Mouse (Mus musculus) spleen, adult 2 months (tissue): ENCODE measurements around the gene Mybpc2. TPM values are rescaled to one million over a fixed set of nuclear protein-coding genes. Genes with fewer than 3 reads are reported as not detected.
A peak's percentile ranks its signal among the peaks of the same experiment; 100 is the strongest.

Experiments
- DNase-seq, 2 experiments: peaks; one replicate each; pipeline versions ENCODE4 v3.0.0 to v3.0.0-alpha.2; 2012 to 2021; ENCODE audit warnings: low spot score in 2 of 2, low read depth in 1 of 2
- H3K27ac ChIP-seq: fragments of 200-500 bp; 2 replicates; pipeline ENCODE4 v1.5.1; 2012; ENCODE audit warnings: low read length, inconsistent platforms; ENCODE audit not compliant: insufficient read depth
- H3K27me3 ChIP-seq: fragments of 200-500 bp; 2 replicates; pipeline ENCODE4 v1.6.1; 2012; ENCODE audit warnings: mild to moderate bottlenecking, moderate library complexity, low read length, inconsistent platforms; ENCODE audit not compliant: control insufficient read depth, insufficient read depth
- H3K36me3 ChIP-seq: fragments of 200-500 bp; 2 replicates; pipeline ENCODE4 v1.6.1; 2012; ENCODE audit warnings: mild to moderate bottlenecking, low read length, inconsistent platforms; ENCODE audit not compliant: control insufficient read depth, insufficient read depth
- H3K4me1 ChIP-seq: fragments of 200-500 bp; 2 replicates; pipeline ENCODE4 v1.6.1; 2011; ENCODE audit warnings: inconsistent platforms; ENCODE audit not compliant: control insufficient read depth, insufficient read depth, insufficient read length
- H3K4me3 ChIP-seq: fragments of 200-500 bp; 2 replicates; pipeline ENCODE4 v1.5.1; 2011; ENCODE audit warnings: mild to moderate bottlenecking, inconsistent platforms; ENCODE audit not compliant: insufficient read depth, insufficient read length; ENCODE audit errors: extremely low read depth
- CTCF ChIP-seq: fragments of 200-500 bp; IDR thresholded peaks from 2 replicates; pipeline ENCODE4 v1.5.1; 2011; ENCODE audit warnings: mild to moderate bottlenecking, inconsistent platforms; ENCODE audit not compliant: insufficient read depth, insufficient read length, insufficient replicate concordance; ENCODE audit errors: extremely low read depth
- POLR2A ChIP-seq: fragments of 200-500 bp; IDR thresholded peaks from 2 replicates; pipeline ENCODE4 v1.6.1; 2011; ENCODE audit warnings: low read depth, low read length, inconsistent platforms
- WGBS: fragments of 180-500 bp; shearing (Covaris S2); methylation state at CpG from one replicate; pipeline ENCODE4 v1.1.7; 2018; 5-methylcytosine and 5-hydroxymethylcytosine counted together
- polyA plus RNA-seq: library from polyadenylated mRNA; depleted of rRNA; stranded (reverse); fragments of >200 nt; gene quantifications from 2 replicates; pipeline ENCODE4 v1.2.3, GENCODE M21; 2012

Mybpc2 gene
- polyA plus RNA-seq, 1 experiment, result 1.4 TPM

DNA sequence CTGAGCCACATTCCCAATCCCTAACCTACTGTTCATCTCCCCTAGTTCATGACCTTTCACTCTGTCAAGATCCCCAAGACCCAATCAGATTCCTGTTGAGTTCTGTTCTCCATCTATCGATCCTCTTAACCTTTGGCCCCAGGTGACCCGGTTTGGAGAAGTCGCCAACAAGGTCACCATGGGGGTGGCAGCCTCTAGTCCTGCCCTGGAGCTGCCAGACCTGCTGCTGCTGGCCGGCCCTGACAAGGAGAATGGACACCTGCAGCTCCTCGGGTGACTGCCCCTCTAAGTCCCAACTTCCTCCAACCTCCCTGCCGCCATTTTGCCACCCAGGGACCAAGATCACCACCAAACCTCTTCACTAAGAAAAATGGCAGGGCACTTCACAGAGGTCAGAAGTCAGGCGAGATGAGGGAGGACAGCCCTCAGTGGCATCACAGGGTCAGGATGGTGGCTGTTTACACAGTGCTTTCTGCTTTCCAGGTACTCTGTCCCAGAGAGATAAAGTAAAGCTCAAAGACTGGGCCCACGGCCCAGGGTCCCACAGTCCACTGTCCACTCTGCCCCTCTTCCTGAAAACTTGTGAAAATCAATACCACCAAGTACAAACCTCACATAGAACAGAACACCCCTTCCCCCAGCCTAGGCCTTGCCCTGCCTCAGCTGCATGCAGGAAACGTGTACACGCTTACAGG, 26.9 kb downstream of the Mybpc2 start:
- Histone ChIP-seq H3K27me3 (no peaks in the 10 kb centered on the region), H3K4me1 (no peaks in the 10 kb centered on the region; the same call in 1 of the 2 replicates), H3K27ac (no peak overlapping the region), H3K36me3 (peaks cover 8% of the 10 kb centered on the region; the same call in 1 of the 2 replicates), H3K4me3 (no peak overlapping the region)
- no peak for DNase-seq
- TF ChIP-seq CTCF, result no peak
- no peak for TF ChIP-seq POLR2A
- WGBS, result 92% methylated on average over 10 of the region's 10 CpGs

DNA sequence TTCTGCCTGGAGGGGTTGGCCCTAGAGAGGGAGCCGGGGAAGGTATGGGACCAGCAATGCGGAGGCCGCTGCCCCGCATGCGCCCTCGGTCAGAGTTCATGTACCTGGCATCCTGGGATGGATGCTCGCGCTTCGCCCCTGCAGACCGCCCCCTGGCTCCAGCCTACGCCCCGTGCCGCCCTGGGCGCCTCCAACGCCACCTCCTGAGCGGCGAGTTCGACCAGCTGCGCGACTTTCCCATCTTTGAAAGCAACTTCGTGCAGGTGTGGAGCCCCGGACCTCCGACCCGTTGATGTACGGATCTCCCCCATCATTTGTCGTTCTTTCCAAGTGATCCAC, 27.7 kb downstream of the Mybpc2 start:
- H3K36me3 ChIP-seq, result peaks cover 15% of the 10 kb centered on the region

DNA sequence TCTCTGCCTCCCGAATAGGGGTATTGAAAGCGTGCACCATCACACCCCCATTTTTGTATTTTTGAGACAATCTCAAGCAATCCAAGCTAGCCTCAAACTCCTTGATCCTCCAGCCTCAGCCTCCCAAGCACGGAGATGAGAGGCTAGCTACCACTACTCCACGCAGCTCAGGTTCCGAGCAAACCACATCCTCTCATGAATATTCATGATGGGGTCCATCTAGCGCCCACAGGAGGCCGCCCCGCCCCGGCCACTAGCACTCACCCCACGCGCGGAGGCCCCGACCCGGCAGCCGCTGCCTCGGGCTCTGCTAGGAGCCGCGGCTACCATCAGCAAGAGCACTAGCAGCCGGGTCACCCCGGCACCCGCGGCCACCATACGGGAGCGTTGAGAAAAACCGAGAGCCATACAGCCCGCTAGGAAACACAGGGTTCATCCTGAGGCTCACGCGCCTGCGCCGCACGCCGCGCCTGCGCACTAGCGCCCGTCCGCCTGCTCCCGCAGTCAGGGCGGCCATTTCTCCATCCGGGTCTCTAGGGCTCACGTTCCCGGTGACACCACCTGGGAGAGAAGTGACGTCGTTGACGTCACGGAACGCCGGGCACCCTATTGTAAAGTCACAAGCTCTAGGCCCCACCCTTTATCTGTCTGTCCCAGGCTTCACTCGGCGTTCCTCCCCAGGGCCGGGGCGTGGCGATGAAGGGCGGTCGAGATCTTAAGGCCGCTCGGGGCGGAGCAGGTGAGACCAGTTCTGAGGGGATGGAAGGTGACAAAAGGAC, 28.3 kb downstream of the Mybpc2 start, which contains the start of the genes Emc10 and Fam71e1:
TSS of gene Emc10 (minus strand) at position 538 of the 779 bp plus-strand sequence.
TSS of gene Fam71e1 (plus strand) at position 590 of the 779 bp plus-strand sequence.
- Histone ChIP-seq H3K27me3 (no peaks in the 10 kb centered on the region), H3K4me1 (no peaks in the 10 kb centered on the region; the same call in 1 of the 2 replicates), H3K36me3 (peaks cover 21% of the 10 kb centered on the region), H3K27ac (peak within 1 kb of the TSS; percentile 99), H3K4me3 (peak within 1 kb of the TSS; percentile 79)
- TF ChIP-seq CTCF (no peak), POLR2A (no peak; the same call in 1 of the 2 replicates)
- under 1% methylated on average over 58 of the region's 58 CpGs for WGBS
- DNase-seq, result peak; percentile 98 to 100

More for the DNA sequence above, 27.7 kb downstream of the Mybpc2 start:
- TF ChIP-seq POLR2A (no peak), CTCF (no peak)
- Histone ChIP-seq H3K4me1 (no peaks in the 10 kb centered on the region; the same call in 1 of the 2 replicates), H3K27me3 (no peaks in the 10 kb centered on the region), H3K27ac (peak overlapping the region; percentile 89), H3K4me3 (peak overlapping the region; percentile 79)
- DNase-seq, result no peak
- WGBS, result 3% methylated on average over 26 of the region's 26 CpGs

DNA sequence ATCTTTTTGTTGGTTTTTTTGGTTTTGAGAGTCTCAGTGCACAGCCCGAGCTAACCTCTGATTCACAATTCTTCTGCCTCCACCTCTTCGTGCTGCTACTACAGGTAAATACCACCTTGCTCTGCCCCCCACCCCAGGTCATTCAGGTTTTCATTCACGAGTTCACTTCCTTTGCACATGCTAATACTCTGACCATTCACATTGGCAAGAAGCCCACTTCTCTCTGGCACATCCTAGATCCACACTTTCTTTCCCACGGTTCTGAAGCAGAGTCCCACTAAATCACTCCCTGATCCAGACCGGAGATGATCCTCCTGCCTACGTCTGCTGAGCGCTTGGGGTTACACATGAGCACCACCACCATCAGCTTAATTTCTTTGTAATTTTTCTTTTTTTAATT, 29.4 kb downstream of the Mybpc2 start:
- no peak for DNase-seq
- Histone ChIP-seq H3K27me3 (no peaks in the 10 kb centered on the region), H3K36me3 (peaks cover 31% of the 10 kb centered on the region), H3K4me3 (no peak overlapping the region), H3K4me1 (no peaks in the 10 kb centered on the region; the same call in 1 of the 2 replicates), H3K27ac (no peak overlapping the region)
- WGBS, result 87% methylated on average over 7 of the region's 7 CpGs
- TF ChIP-seq POLR2A, result no peak
- TF ChIP-seq CTCF, result no peak

DNA sequence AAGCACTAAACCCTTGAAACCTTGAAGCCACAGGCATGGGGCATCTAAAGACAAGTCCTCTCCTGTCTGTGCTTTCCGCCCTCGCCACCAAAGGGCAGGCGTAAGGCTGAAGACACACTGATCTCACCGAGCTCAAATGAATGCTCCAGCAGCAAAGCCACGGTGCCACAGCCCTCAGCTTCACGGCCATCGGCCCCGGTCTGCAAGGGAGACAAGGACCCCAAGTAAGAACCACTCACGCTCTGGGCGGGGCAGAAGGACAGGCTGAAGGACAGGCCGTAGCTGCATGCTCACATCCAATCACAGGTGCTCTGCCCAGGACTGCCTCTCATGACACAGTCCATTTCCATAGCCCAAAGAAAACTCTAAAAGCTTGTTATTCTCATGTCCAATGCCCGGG, 29.8 kb downstream of the Mybpc2 start:
- Histone ChIP-seq H3K27ac (no peak overlapping the region), H3K4me1 (no peaks in the 10 kb centered on the region; the same call in 1 of the 2 replicates), H3K36me3 (peaks cover 33% of the 10 kb centered on the region), H3K4me3 (no peak overlapping the region), H3K27me3 (no peaks in the 10 kb centered on the region)
- no peak for TF ChIP-seq CTCF
- no peak for TF ChIP-seq POLR2A
- WGBS, result 92% methylated on average over 12 of the region's 12 CpGs
- DNase-seq, result no peak

DNA sequence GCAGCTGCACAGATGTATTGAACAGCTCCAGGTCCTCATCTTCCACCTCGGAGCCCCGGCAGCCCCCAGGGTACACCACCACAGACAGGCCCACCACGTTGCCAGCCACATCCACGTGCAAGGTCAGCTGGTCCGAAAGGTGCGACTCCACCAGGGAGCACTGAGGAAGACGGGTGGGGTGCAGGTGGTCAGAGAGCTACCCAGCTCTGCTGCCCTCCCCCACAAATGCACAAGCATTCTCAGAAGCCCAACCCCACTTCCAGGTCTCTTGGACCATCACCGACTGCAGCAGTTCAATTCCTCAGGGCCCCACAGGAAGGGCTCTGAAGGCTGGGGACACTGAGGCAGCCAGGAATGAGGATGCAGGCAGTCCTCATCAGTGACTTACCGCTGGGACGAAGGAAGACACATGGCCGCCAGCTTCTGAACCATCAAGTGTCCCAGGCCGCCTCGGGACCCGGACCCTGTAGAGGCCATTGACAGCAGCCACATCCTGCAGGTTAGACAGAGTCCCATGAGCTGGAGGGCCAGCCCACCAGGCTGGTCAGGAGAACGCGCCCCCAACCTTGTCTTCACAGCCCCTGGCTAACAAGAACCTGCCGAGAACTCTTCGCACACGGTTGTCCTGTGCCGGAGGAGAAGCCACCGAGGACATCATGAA, 32.2 kb downstream of the Mybpc2 start:
- Histone ChIP-seq H3K27ac (no peak overlapping the region), H3K4me1 (no peaks in the 10 kb centered on the region; the same call in 1 of the 2 replicates), H3K27me3 (no peaks in the 10 kb centered on the region), H3K4me3 (no peak overlapping the region), H3K36me3 (peaks cover 38% of the 10 kb centered on the region)
- no peak for DNase-seq
- WGBS, result 94% methylated on average over 21 of the region's 21 CpGs
- TF ChIP-seq CTCF (no peak), POLR2A (no peak)
